Mouse (Mus musculus) midbrain, embryonic 13.5 days (tissue): ENCODE measurements at regions not wholly inside any gene's neighbourhood (a gene's known extent, or its start where the extent isn't known, plus 50 kb on each side); places are given as distances from the start of the nearest gene placed in this dataset.

ENCODE experiments used
- ATAC-seq: fragments of 200-750 bp; cut with Nextera tagmentation; 2 replicates; pipeline ENCODE4 v1.8.0; 2017; ENCODE audit warnings: mild to moderate bottlenecking, moderate TSS enrichment, moderate library complexity
- H3K27ac ChIP-seq: fragments of 300-500 bp; sonication (generic); 2 replicates; pipeline ENCODE4 v1.5.1; 2015; ENCODE audit warnings: inconsistent platforms, mild to moderate bottlenecking, moderate library complexity
- H3K27me3 ChIP-seq: fragments of 300-500 bp; sonication (generic); 2 replicates; pipeline ENCODE4 v1.6.1; 2015; ENCODE audit warnings: mild to moderate bottlenecking, inconsistent platforms
- H3K36me3 ChIP-seq: fragments of 300-500 bp; sonication (generic); 2 replicates; pipeline ENCODE4 v1.6.1; 2015; ENCODE audit warnings: mild to moderate bottlenecking, inconsistent platforms
- H3K4me1 ChIP-seq: fragments of 300-500 bp; sonication (generic); replicated peaks from 2 replicates; pipeline ENCODE4 v1.6.1; 2015; ENCODE audit warnings: inconsistent platforms
- H3K4me2 ChIP-seq: fragments of 300-500 bp; sonication (generic); replicated peaks from 2 replicates; pipeline ENCODE4 v1.6.1; 2015; ENCODE audit warnings: moderate library complexity, mild to moderate bottlenecking, inconsistent platforms
- H3K4me3 ChIP-seq: fragments of 300-500 bp; sonication (generic); replicated peaks from 2 replicates; pipeline ENCODE4 v1.5.1; 2015; ENCODE audit warnings: mild to moderate bottlenecking, inconsistent platforms
- H3K9ac ChIP-seq: fragments of 300-500 bp; sonication (generic); replicated peaks from 2 replicates; pipeline ENCODE4 v1.6.1; 2015; ENCODE audit warnings: mild to moderate bottlenecking, inconsistent platforms
- H3K9me3 ChIP-seq: fragments of 300-500 bp; sonication (generic); 2 replicates; pipeline ENCODE4 v1.6.1; 2016; ENCODE audit warnings: mild to moderate bottlenecking, inconsistent platforms
- WGBS: fragments of 180-500 bp; shearing (Covaris S2); methylation state at CpG from one replicate; pipeline ENCODE4 v1.1.7; 2015; 5-methylcytosine and 5-hydroxymethylcytosine counted together

GRCm38 (mm10) chr13:70343911-70344310, 293.5 kb downstream of the Ice1 start:
- 23% methylated on average over 2 of the region's 2 CpGs for WGBS

DNA sequence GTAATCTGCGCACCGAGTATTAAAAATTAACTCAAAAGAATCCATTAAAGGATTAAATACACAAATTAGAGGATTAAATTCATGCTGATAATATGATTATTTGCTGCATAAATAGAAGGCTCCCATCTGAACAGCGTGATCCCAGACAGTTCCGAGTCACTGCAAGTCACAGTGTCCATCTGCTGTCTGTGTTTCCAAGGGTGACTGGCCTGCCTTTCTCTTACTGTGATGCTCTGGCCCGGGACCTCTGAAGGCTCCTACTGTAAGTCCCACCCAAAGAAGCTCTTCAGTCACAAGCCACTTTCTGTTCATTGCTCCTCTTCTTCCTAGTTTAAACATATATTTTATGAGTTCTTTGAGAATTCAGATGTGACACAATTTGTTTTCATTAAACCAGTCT, 293.1 kb downstream of the Ice1 start:
- H3K4me3 ChIP-seq: no peak overlapping the region
- H3K27me3 ChIP-seq: no peaks in the 10 kb centered on the region
- H3K36me3 ChIP-seq: no peaks in the 10 kb centered on the region
- no peak overlapping the region for H3K27ac ChIP-seq
- no peak overlapping the region for H3K4me2 ChIP-seq
- 21% methylated on average over 5 of the region's 5 CpGs for WGBS
- ATAC-seq: peak; percentile 73; the same call in 1 of the 2 replicates
- no peaks in the 10 kb centered on the region for H3K9me3 ChIP-seq
- peaks cover 26% of the 10 kb centered on the region for H3K4me1 ChIP-seq
- H3K9ac ChIP-seq: no peak overlapping the region

More at GRCm38 (mm10) chr13:70343911-70344310, 293.5 kb downstream of the Ice1 start:
- H3K36me3 ChIP-seq: no peaks in the 10 kb centered on the region
- no peak overlapping the region for H3K4me2 ChIP-seq
- H3K4me1 ChIP-seq: peaks cover 26% of the 10 kb centered on the region
- no peak overlapping the region for H3K9ac ChIP-seq
- no peak overlapping the region for H3K27ac ChIP-seq
- H3K9me3 ChIP-seq: no peaks in the 10 kb centered on the region
- H3K4me3 ChIP-seq: no peak overlapping the region
- no peaks in the 10 kb centered on the region for H3K27me3 ChIP-seq
- no peak for ATAC-seq

- WGBS: 90% methylated on average over 4 of the region's 4 CpGs
- H3K4me2 ChIP-seq: no peak overlapping the region
- ATAC-seq: no peak
Measured at GRCm38 (mm10) chr13:70348456-70348855, 289.0 kb downstream of the Ice1 start.

GRCm38 (mm10) chr13:70348965-70349364, 288.5 kb downstream of the Ice1 start:
- Histone ChIP-seq H3K4me3 (no peak overlapping the region), H3K4me2 (no peak overlapping the region), H3K4me1 (peaks cover 5% of the 10 kb centered on the region), H3K9me3 (no peaks in the 10 kb centered on the region), H3K27me3 (no peaks in the 10 kb centered on the region), H3K9ac (no peak overlapping the region), H3K36me3 (no peaks in the 10 kb centered on the region), H3K27ac (no peak overlapping the region)
- no peak for ATAC-seq
- 71% methylated on average over 2 of the region's 2 CpGs for WGBS

More at GRCm38 (mm10) chr13:70348456-70348855, 289.0 kb downstream of the Ice1 start:
- Histone ChIP-seq H3K4me1 (peaks cover 9% of the 10 kb centered on the region), H3K9me3 (no peaks in the 10 kb centered on the region), H3K27me3 (no peaks in the 10 kb centered on the region), H3K27ac (no peak overlapping the region), H3K4me3 (no peak overlapping the region), H3K36me3 (no peaks in the 10 kb centered on the region), H3K9ac (no peak overlapping the region)

- H3K4me3 ChIP-seq: no peak overlapping the region
Measured at GRCm38 (mm10) chr13:70369647-70370046, 267.8 kb downstream of the Ice1 start.

DNA sequence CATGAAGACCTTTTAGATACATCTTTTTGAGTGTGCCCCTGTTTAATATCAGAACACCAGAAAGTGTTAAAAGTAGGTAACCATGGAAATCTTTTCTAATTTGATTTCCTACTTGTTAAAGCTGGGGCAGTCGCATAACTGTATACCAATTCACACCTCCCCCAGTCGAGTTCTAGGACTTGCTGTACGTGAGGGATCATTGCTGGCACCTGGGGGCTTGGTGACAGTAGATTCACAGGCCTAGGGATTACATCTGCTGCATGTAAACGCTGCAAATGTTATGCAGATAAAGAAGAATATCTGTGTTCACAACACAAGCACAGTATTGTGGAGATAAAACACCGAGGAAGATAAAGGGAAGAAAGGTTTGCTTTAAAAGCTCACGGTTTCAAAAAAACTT, 256.7 kb downstream of the Ice1 start:
- Histone ChIP-seq H3K27me3 (no peaks in the 10 kb centered on the region), H3K4me1 (no peaks in the 10 kb centered on the region), H3K4me2 (no peak overlapping the region), H3K36me3 (no peaks in the 10 kb centered on the region), H3K4me3 (no peak overlapping the region), H3K9me3 (no peaks in the 10 kb centered on the region), H3K27ac (no peak overlapping the region), H3K9ac (no peak overlapping the region)
- no peak for ATAC-seq
- 69% methylated on average over 6 of the region's 6 CpGs for WGBS

More at GRCm38 (mm10) chr13:70369647-70370046, 267.8 kb downstream of the Ice1 start:
- Histone ChIP-seq H3K9ac (no peak overlapping the region), H3K9me3 (no peaks in the 10 kb centered on the region), H3K27me3 (no peaks in the 10 kb centered on the region), H3K4me1 (no peaks in the 10 kb centered on the region), H3K36me3 (no peaks in the 10 kb centered on the region), H3K27ac (no peak overlapping the region), H3K4me2 (no peak overlapping the region)
- ATAC-seq: no peak
- 87% methylated on average over 2 of the region's 2 CpGs for WGBS

DNA sequence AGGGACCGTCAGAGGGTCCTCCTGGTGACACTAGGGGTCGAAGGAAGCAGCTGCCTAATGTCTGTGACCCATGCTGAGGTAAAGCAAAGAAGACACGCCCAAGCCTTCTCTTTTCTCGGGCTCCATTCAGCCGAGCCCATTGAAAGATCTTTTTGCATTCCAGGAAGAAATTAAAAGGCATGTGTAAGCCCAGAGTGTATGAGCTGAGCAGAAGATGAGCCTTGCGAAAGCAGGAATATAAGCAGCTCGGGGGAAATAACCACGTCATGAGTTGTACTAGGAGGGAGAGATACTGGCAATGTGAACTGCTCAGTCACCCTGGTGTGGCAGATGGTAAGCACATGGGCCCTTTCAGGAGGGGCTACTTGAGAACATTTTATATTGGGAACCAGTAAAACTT, 252.1 kb downstream of the Ice1 start:
- Histone ChIP-seq H3K4me3 (no peak overlapping the region), H3K27me3 (no peaks in the 10 kb centered on the region), H3K9ac (no peak overlapping the region), H3K27ac (no peak overlapping the region), H3K4me1 (no peaks in the 10 kb centered on the region), H3K9me3 (no peaks in the 10 kb centered on the region), H3K4me2 (no peak overlapping the region), H3K36me3 (no peaks in the 10 kb centered on the region)
- no peak for ATAC-seq
- WGBS: 51% methylated on average over 8 of the region's 8 CpGs

DNA sequence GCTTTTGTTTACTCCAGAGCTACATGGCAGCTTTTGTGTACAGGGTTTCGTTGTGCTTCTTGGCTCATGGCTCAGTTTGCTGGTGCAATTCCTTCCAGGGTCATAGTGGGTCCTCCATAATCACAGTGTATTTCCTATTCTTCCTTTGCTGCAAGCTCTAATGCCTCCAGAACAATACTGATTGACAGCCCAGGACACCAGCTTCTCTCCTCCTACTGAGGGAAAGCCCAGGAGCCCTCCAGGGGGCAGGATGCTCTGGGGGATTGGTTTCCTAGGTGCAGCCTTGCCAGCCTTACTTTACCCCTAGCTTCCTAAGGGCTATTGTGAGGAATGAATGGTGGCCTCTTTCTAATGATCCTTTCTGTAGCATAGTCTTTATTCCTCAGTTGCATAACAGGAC, 224.6 kb downstream of the Ice1 start:
- Histone ChIP-seq H3K36me3 (no peaks in the 10 kb centered on the region), H3K9ac (no peak overlapping the region), H3K4me1 (peaks cover 3% of the 10 kb centered on the region; the same call in 1 of the 2 replicates), H3K27me3 (no peaks in the 10 kb centered on the region), H3K27ac (no peak overlapping the region), H3K9me3 (no peaks in the 10 kb centered on the region), H3K4me3 (no peak overlapping the region), H3K4me2 (no peak overlapping the region)
- 14% methylated on average over 1 of the region's 1 CpGs for WGBS
- peak; percentile 65; the same call in 1 of the 2 replicates for ATAC-seq

GRCm38 (mm10) chr13:70418156-70418555, 219.3 kb downstream of the Ice1 start:
- Histone ChIP-seq H3K9me3 (no peaks in the 10 kb centered on the region), H3K27ac (no peak overlapping the region), H3K4me3 (no peak overlapping the region), H3K36me3 (no peaks in the 10 kb centered on the region), H3K4me2 (no peak overlapping the region), H3K4me1 (no peaks in the 10 kb centered on the region; the same call in 1 of the 2 replicates), H3K27me3 (no peaks in the 10 kb centered on the region), H3K9ac (no peak overlapping the region)
- no peak for ATAC-seq
- WGBS: 82% methylated on average over 2 of the region's 2 CpGs

- no peak overlapping the region for H3K4me2 ChIP-seq
- no peak overlapping the region for H3K27ac ChIP-seq
- no peaks in the 10 kb centered on the region for H3K36me3 ChIP-seq
- no peak for ATAC-seq
- H3K9ac ChIP-seq: no peak overlapping the region
- H3K9me3 ChIP-seq: no peaks in the 10 kb centered on the region
- 64% methylated on average over 1 of the region's 1 CpGs for WGBS
- H3K4me1 ChIP-seq: peaks cover 5% of the 10 kb centered on the region; the same call in 1 of the 2 replicates
- no peak overlapping the region for H3K4me3 ChIP-seq
- no peaks in the 10 kb centered on the region for H3K27me3 ChIP-seq
Measured at GRCm38 (mm10) chr13:70439419-70439818, 198.0 kb downstream of the Ice1 start.

DNA sequence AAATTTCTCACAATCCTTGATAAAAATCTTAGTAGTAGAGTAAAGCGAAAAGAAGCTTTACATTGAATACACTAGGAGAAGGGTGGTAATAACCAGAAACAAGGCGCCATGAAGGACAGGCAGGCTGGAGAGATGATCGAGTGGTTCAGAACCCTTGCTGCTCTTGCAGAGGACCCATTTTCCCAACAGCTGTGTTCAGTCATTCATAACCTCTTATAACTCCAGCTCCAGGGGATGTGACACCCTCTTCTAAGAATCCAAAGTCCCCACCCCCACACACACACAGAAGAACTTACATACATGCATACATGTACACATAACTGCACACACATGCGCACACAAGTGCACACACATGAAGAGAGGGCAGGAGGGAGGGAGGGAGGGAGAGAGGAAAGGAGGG, 190.5 kb downstream of the Ice1 start:
- no peak overlapping the region for H3K4me2 ChIP-seq
- H3K27me3 ChIP-seq: no peaks in the 10 kb centered on the region
- ATAC-seq: no peak
- no peaks in the 10 kb centered on the region for H3K9me3 ChIP-seq
- 91% methylated on average over 4 of the region's 4 CpGs for WGBS
- no peak overlapping the region for H3K27ac ChIP-seq
- H3K4me3 ChIP-seq: no peak overlapping the region
- no peaks in the 10 kb centered on the region for H3K36me3 ChIP-seq
- no peak overlapping the region for H3K9ac ChIP-seq
- H3K4me1 ChIP-seq: no peaks in the 10 kb centered on the region

DNA sequence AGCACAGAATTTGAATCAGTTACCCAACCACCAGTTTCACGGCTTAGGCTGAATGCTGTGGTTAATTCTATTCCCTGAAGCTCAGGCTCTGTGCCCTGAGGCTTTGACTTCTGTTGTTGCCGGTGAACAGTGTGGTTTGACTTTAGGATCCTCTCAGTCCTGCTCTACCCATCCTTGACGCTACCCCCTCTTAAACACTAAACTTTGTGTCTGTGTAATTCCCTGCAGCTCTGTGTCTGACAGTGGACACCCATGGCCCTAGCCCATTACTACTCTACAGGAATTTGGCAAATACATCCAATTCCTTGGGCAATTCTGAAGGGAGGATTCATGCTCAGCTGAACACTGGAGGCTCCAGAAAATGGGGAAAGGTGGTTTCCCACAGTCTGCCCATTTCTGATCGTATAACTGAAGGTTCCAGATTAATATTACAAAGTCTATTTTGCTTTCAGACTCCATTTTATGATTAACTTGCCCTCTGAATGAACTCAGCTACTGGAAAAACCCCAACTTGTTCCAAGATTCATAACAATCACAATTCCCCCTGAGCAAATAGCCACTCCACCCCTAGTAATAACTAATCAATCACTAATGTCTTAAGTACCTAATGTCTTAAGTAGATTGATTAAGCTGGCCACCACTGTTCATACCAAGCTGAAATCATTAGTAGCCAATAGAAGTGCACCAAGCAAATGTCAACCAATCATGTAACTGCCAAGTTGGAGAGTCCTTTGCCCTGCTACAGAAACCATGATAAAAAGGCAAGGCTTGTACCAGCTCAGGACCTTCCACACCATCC, 182.6 kb downstream of the Ice1 start:
- ATAC-seq: no peak
- Histone ChIP-seq H3K4me1 (no peaks in the 10 kb centered on the region), H3K4me2 (no peak overlapping the region), H3K9ac (no peak overlapping the region), H3K36me3 (no peaks in the 10 kb centered on the region), H3K4me3 (no peak overlapping the region), H3K27ac (no peak overlapping the region), H3K9me3 (no peaks in the 10 kb centered on the region), H3K27me3 (no peaks in the 10 kb centered on the region)
- WGBS: 80% methylated on average over 4 of the region's 4 CpGs

- Histone ChIP-seq H3K27me3 (no peaks in the 10 kb centered on the region), H3K9ac (no peak overlapping the region), H3K36me3 (no peaks in the 10 kb centered on the region), H3K4me3 (no peak overlapping the region), H3K9me3 (no peaks in the 10 kb centered on the region), H3K4me1 (no peaks in the 10 kb centered on the region), H3K27ac (no peak overlapping the region), H3K4me2 (no peak overlapping the region)
- ATAC-seq: no peak
- WGBS: 83% methylated on average over 3 of the region's 3 CpGs
Measured at GRCm38 (mm10) chr13:70458406-70458805, 179.0 kb downstream of the Ice1 start.
